Mouse (Mus musculus): ENCODE data around the gene Washc3. TPM values are rescaled to one million over a fixed set of nuclear protein-coding genes. Genes with fewer than 3 reads are reported as not detected.

The Washc3 gene
- polyA plus RNA-seq, 1 experiment, result 41.2 TPM

DNA sequence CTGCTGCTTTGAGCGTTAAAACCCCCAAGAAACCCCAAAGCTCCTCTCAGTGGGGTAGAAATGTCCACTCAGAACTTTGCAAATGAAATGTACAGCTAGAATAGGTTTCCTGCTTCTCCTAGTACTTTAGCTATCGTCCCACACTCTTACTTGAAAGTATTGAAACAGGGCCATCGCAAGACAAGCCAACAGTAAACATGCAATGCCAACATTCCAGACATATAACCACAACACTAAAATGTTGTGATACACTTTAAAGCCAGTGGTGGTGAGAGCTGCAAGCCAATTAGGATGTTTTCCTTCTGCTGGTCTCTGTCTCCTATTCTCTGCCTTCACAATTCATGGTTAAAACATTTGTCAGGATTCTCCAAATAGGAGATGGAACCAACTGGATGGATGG, 80.8 kb downstream of the Washc3 start:
- Histone ChIP-seq H3K79me2 (ENCODE audit: control insufficient read depth, insufficient read depth) (no peaks in the 10 kb centered on the region), H3ac (ENCODE audit: control insufficient read depth, insufficient read length, low read depth) (no peak overlapping the region), H3K27me3 (ENCODE audit: control insufficient read depth, insufficient read depth, insufficient read length) (no peaks in the 10 kb centered on the region), H3K79me3 (ENCODE audit: low read depth) (no peaks in the 10 kb centered on the region), H3K36me3 (ENCODE audit: control insufficient read depth, insufficient read depth) (no peaks in the 10 kb centered on the region), H3K4me3 (ENCODE audit: insufficient read depth, poor library complexity, severe bottlenecking) (no peak overlapping the region)
- no peak for TF ChIP-seq MYOD1 (IDR thresholded peaks at IDR 0.05; ENCODE audit: control insufficient read depth, insufficient read length, low read depth)
- TF ChIP-seq FOSL1 (IDR thresholded peaks at IDR 0.05; ENCODE audit: insufficient read depth, low read length, poor library complexity, severe bottlenecking), result no peak
- TF ChIP-seq USF1 (IDR thresholded peaks at IDR 0.05; ENCODE audit: low read depth), result no peak
- TF ChIP-seq MYOG (IDR thresholded peaks at IDR 0.05; ENCODE audit: control insufficient read depth, extremely low read depth, insufficient read length), result no peak
- TF ChIP-seq MAX (IDR thresholded peaks at IDR 0.05), result no peak
- TF ChIP-seq CTCF (IDR thresholded peaks at IDR 0.05; ENCODE audit: control insufficient read depth, insufficient read depth, insufficient read length), result no peak
- TF ChIP-seq CEBPB (IDR thresholded peaks at IDR 0.05; ENCODE audit: low read depth), result no peak

DNA sequence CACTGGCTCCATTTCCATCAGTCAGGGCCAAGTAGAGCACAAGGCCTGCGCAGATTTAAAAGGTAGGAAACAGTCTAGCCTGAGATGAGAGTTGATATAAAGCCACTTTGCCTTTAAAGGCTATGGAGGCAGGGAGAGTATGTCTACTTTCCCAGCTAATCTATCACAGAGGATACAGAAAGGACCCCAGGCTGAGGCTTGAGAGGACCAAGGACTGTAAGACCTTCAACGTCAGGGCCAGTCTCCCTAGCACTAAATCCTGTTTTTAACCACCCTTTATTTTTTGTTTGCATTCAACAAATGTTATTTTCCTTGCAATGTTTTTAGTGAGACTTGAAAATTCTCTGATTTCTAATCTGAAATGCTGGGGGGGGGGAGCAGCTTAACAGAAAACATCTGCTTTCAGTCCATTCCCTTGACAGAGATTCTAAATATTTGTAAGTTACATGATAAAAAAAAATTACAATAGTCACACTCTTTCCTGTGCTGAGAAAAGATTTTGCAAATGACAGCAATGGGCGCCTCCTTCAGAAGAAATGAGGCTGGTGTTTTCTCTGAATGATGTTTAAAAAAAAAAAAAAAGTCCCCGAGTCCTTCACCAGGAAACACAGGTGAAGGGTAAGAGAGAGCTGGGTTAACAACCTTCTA, 83.6 kb downstream of the Washc3 start:
- Histone ChIP-seq H3K4me3 (ENCODE audit: insufficient read depth, poor library complexity, severe bottlenecking) (no peak overlapping the region), H3K27me3 (ENCODE audit: control insufficient read depth, insufficient read depth, insufficient read length) (no peaks in the 10 kb centered on the region), H3K79me3 (ENCODE audit: low read depth) (no peaks in the 10 kb centered on the region), H3ac (ENCODE audit: control insufficient read depth, insufficient read length, low read depth) (no peak overlapping the region), H3K36me3 (ENCODE audit: control insufficient read depth, insufficient read depth) (no peaks in the 10 kb centered on the region), H3K79me2 (ENCODE audit: control insufficient read depth, insufficient read depth) (no peaks in the 10 kb centered on the region)
- TF ChIP-seq MYOG (IDR thresholded peaks at IDR 0.05; ENCODE audit: control insufficient read depth, extremely low read depth, insufficient read length) (no peak), MAX (IDR thresholded peaks at IDR 0.05) (no peak), FOSL1 (IDR thresholded peaks at IDR 0.05; ENCODE audit: insufficient read depth, low read length, poor library complexity, severe bottlenecking) (no peak), CTCF (IDR thresholded peaks at IDR 0.05; ENCODE audit: control insufficient read depth, insufficient read depth, insufficient read length) (no peak), CEBPB (IDR thresholded peaks at IDR 0.05; ENCODE audit: low read depth) (no peak), MYOD1 (IDR thresholded peaks at IDR 0.05; ENCODE audit: control insufficient read depth, insufficient read length, low read depth) (no peak), USF1 (IDR thresholded peaks at IDR 0.05; ENCODE audit: low read depth) (no peak)

DNA sequence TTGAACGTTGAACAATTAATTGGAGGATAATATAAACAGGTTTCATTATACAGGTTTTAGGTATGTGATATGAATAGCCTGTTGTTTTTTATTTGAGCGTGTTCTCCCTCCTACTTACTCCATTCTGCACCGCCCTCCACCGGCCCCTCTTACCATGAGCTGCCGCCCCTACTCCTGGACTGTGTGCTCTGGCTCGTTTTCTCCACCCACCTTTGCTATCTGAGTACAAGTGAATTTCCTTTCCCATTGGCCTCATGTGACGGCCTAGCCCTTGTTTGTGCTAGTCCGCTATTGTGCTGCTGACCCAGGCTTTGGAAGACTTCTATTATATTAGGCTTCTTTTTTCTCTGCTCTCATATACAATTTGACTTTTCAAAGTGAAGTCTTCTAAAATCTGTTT, 86.4 kb downstream of the Washc3 start:
- no peak overlapping the region for H3K4me3 ChIP-seq (ENCODE audit: insufficient read depth, poor library complexity, severe bottlenecking)
- no peak for TF ChIP-seq CTCF (IDR thresholded peaks at IDR 0.05; ENCODE audit: control insufficient read depth, insufficient read depth, insufficient read length)
- TF ChIP-seq CEBPB (IDR thresholded peaks at IDR 0.05; ENCODE audit: low read depth), result no peak
- TF ChIP-seq MAX (IDR thresholded peaks at IDR 0.05), result no peak
- no peak for TF ChIP-seq MYOD1 (IDR thresholded peaks at IDR 0.05; ENCODE audit: control insufficient read depth, insufficient read length, low read depth)
- no peak for TF ChIP-seq USF1 (IDR thresholded peaks at IDR 0.05; ENCODE audit: low read depth)
- TF ChIP-seq FOSL1 (IDR thresholded peaks at IDR 0.05; ENCODE audit: insufficient read depth, low read length, poor library complexity, severe bottlenecking), result no peak
- TF ChIP-seq MYOG (IDR thresholded peaks at IDR 0.05; ENCODE audit: control insufficient read depth, extremely low read depth, insufficient read length), result no peak
- no peaks in the 10 kb centered on the region for H3K79me3 ChIP-seq (ENCODE audit: low read depth)
- H3K27me3 ChIP-seq (ENCODE audit: control insufficient read depth, insufficient read depth, insufficient read length), result no peaks in the 10 kb centered on the region
- no peaks in the 10 kb centered on the region for H3K79me2 ChIP-seq (ENCODE audit: control insufficient read depth, insufficient read depth)
- H3ac ChIP-seq (ENCODE audit: control insufficient read depth, insufficient read length, low read depth), result no peak overlapping the region
- H3K36me3 ChIP-seq (ENCODE audit: control insufficient read depth, insufficient read depth), result no peaks in the 10 kb centered on the region

DNA sequence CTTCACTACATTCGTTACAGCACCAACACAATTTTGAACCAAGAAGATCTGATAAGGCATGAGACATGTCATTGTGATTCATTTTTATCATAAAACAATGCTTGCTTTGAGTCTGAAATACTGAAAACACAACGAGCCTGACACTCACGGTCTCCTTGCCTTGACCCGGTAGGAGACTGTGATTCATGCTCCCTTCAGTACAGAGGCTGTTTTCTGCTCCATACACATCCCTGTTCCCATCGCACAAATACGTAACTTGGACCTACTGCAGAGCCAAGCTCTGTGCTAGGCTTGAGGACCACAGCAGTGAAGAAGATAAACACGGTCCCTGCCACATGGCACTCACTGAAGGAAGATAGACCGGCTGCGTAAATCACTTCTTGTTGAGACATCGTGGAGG, 87.2 kb downstream of the Washc3 start:
- Histone ChIP-seq H3K27me3 (ENCODE audit: control insufficient read depth, insufficient read depth, insufficient read length) (no peaks in the 10 kb centered on the region), H3K36me3 (ENCODE audit: control insufficient read depth, insufficient read depth) (no peaks in the 10 kb centered on the region), H3K4me3 (ENCODE audit: insufficient read depth, poor library complexity, severe bottlenecking) (no peak overlapping the region), H3K79me3 (ENCODE audit: low read depth) (no peaks in the 10 kb centered on the region), H3ac (ENCODE audit: control insufficient read depth, insufficient read length, low read depth) (no peak overlapping the region), H3K79me2 (ENCODE audit: control insufficient read depth, insufficient read depth) (no peaks in the 10 kb centered on the region)
- no peak for TF ChIP-seq CTCF (IDR thresholded peaks at IDR 0.05; ENCODE audit: control insufficient read depth, insufficient read depth, insufficient read length)
- no peak for TF ChIP-seq MYOG (IDR thresholded peaks at IDR 0.05; ENCODE audit: control insufficient read depth, extremely low read depth, insufficient read length)
- no peak for TF ChIP-seq USF1 (IDR thresholded peaks at IDR 0.05; ENCODE audit: low read depth)
- TF ChIP-seq FOSL1 (IDR thresholded peaks at IDR 0.05; ENCODE audit: insufficient read depth, low read length, poor library complexity, severe bottlenecking), result no peak
- no peak for TF ChIP-seq CEBPB (IDR thresholded peaks at IDR 0.05; ENCODE audit: low read depth)

DNA sequence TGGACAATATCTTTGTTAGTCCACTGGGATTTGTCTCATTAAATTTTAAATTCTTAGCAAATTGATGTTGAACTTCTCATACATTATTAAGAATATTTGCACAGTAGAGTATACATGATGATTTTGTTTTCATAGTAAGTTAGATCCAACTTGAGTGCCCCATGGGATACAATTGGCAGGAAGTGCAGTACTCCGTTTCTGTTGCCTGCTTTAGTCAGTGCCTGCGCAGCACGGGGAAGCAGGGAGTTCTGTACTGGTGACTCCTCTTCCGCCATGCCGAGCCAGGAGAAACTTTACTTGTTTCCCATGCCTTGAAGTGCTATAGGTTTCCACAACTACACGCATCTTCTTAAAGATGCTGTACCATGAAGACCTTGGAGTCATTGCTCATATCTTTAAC, 94.2 kb downstream of the Washc3 start:
- H3K79me3 ChIP-seq (ENCODE audit: low read depth), result no peaks in the 10 kb centered on the region
- no peak overlapping the region for H3ac ChIP-seq (ENCODE audit: control insufficient read depth, insufficient read length, low read depth)
- no peaks in the 10 kb centered on the region for H3K79me2 ChIP-seq (ENCODE audit: control insufficient read depth, insufficient read depth)
- TF ChIP-seq MAX (IDR thresholded peaks at IDR 0.05), result no peak
- no peak for TF ChIP-seq CTCF (IDR thresholded peaks at IDR 0.05; ENCODE audit: control insufficient read depth, insufficient read depth, insufficient read length)
- H3K36me3 ChIP-seq (ENCODE audit: control insufficient read depth, insufficient read depth), result no peaks in the 10 kb centered on the region
- H3K27me3 ChIP-seq (ENCODE audit: control insufficient read depth, insufficient read depth, insufficient read length), result no peaks in the 10 kb centered on the region
- H3K4me3 ChIP-seq (ENCODE audit: insufficient read depth, poor library complexity, severe bottlenecking), result no peak overlapping the region

Other genes with a start within 250 kb of the Washc3 start
- gene Pmch, start 110.0 kb upstream of the Washc3 start, polyA plus RNA-seq (2012; fragmentation: generic; extraction: Trizol), result 0.27 TPM
- 4.7 TPM for gene Parpbp, start 54.2 kb upstream of the Washc3 start, polyA plus RNA-seq (2012; fragmentation: generic; extraction: Trizol)
- gene Nup37, start 54.1 kb upstream of the Washc3 start, polyA plus RNA-seq (2012; fragmentation: generic; extraction: Trizol), result 35.7 TPM
- gene Dram1, start 178.0 kb downstream of the Washc3 start, polyA plus RNA-seq (2012; fragmentation: generic; extraction: Trizol), result 1.7 TPM
- 7.5 TPM for gene Gnptab, start 178.0 kb downstream of the Washc3 start, polyA plus RNA-seq (2012; fragmentation: generic; extraction: Trizol)

Measured in C2C12 (cell line).